Mouse (Mus musculus): ENCODE measurements around the gene Mllt11.

DNA sequence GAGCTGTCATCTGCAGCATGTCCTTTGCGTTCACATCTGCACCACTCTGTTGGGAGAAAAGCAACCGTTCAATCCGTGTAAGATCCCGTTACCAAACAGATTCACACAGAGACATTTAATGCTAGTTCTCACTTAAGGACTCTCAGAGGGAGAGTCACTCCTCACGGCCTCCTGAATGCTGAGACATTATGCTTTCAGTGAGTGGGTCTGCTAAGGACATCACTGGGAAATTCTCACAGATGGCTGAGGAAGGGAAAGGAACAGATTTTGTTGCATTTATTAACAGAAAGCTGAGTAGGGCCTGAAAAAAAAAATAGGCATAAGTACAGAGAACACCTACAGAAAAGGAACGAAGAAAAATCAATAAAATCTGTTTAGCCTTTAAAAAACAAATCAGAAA is 28.1 kb downstream of the Mllt11 start:
- TF ChIP-seq CTCF (IDR thresholded peaks at IDR 0.05; ENCODE audit: low read depth) = no peak
- no peak for TF ChIP-seq EP300 (optimal IDR thresholded peaks at IDR 0.05)
